Comparison of ENCODE assay signal across 10 mouse cellular contexts in the genomic region with DNA sequence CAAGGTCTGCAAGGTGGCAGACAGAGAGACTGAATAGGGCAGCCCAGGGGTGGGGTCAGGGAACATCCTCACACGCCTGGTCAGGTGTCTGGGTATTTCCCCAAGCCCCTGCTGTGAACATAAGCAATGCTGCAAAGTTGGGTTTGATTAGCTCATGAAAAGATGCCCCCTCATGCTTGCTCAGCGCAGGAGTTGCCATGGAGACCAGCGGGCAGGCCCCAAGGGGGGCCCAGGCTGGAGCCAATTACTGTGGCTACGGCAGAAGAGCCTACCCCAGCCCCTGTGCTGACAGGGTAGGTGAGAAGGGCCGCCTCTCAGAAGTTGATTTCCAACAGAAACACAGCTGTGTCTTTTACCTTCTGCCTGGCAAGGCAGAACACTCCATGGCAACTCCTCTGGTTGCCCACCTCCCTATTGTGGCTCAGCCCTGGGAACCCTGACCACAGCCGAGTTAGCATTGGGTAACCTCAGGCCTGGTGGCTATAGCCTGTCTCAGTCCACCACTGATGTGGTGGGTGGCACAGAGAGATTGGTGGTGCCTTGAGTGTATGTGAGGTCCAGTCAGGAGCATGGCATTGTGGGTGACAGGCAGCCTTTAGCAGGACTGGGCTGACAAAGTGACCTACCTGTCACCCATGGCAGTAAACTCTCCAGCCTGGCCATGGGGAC. TPM values are rescaled to one million over a fixed set of nuclear protein-coding genes. Genes with fewer than 3 reads are reported as not detected.
A peak's percentile ranks its signal among the peaks of the same experiment; 100 is the strongest.
DNase-seq lines count a peak whose midpoint lies in the region; ATAC-seq lines count a peak whose summit lies in the region.
"Had no signal": no experiment of that assay in that cellular context is flagged by ENCODE, and none has a peak within 500 bp of the region (broad histone marks: within the 10 kb centered on the region; RNA-seq: fewer than 3 reads in every experiment).

No protein-coding gene starts in this region.

- H3K4me2 ChIP-seq in midbrain, embryonic 14.5 days (ENCODE audit: low read length): peak overlapping the region; percentile 32
- H3K4me2 ChIP-seq: limb, embryonic 15.5 days had no signal

- peak overlapping the region; percentile 75 for H3K27ac ChIP-seq in hindbrain, embryonic 10.5 days
- H3K27ac ChIP-seq in midbrain, embryonic 14.5 days (replicated peaks; ENCODE audit: low read depth, low read length): peak overlapping the region; percentile 78
- H3K27ac ChIP-seq: limb, embryonic 15.5 days had no signal

- DNase-seq in cerebellum, adult 9-10 months: peak; percentile 59
- no peak for DNase-seq in cerebellum, adult 11-12 months
- peak; percentile 76 for DNase-seq in embryo, embryonic 11 days
- DNase-seq in hindbrain, embryonic 10.5 days (ENCODE audit: low spot score): peak; percentile 66
- DNase-seq in midbrain, embryonic 14.5 days: peak; percentile 89
- no peak for DNase-seq in heart, postnatal 36 days
- DNase-seq in B cell, adult 2 months: no peak
- DNase-seq in frontal cortex, postnatal 10 days (ENCODE audit: low spot score in 2 of 2): no peak

- 0 out of 2 replicates have a peak overlapping the region, but pooled peaks have one; percentile 12 for H3K9ac ChIP-seq in midbrain, embryonic 14.5 days (replicated peaks; ENCODE audit: low read length)
- H3K9ac ChIP-seq: limb, embryonic 15.5 days had no signal

- WGBS in hindbrain, embryonic 10.5 days: 12% methylated on average over 6 of the region's 6 CpGs
- 5% methylated on average over 6 of the region's 6 CpGs for WGBS in midbrain, embryonic 14.5 days

- 0 out of 2 replicates have a peak overlapping the region, but pooled peaks have one; percentile 2 for H3K4me3 ChIP-seq in hindbrain, embryonic 10.5 days
- H3K4me3 ChIP-seq in midbrain, embryonic 14.5 days (replicated peaks; ENCODE audit: low read depth, low read length): no peak overlapping the region
- H3K4me3 ChIP-seq: limb, embryonic 15.5 days had no signal

- intact Hi-C loops in heart, postnatal 36 days (cut with DNase I): no loop called here

- ATAC-seq in midbrain, embryonic 14.5 days (ENCODE audit: low FRiP score, low TSS enrichment): peak; percentile 87

- H3K27me3 ChIP-seq in hindbrain, embryonic 10.5 days (ENCODE audit: insufficient read depth, poor library complexity, severe bottlenecking): peaks cover 16% of the 10 kb centered on the region
- H3K27me3 ChIP-seq in midbrain, embryonic 14.5 days (ENCODE audit: control insufficient read depth, insufficient read depth, low read length): no peaks in the 10 kb centered on the region
- H3K27me3 ChIP-seq: limb, embryonic 15.5 days had no signal

- no peaks in the 10 kb centered on the region for H3K9me3 ChIP-seq in hindbrain, embryonic 10.5 days
- H3K9me3 ChIP-seq in midbrain, embryonic 14.5 days (ENCODE audit: control insufficient read depth, low read length): no peaks in the 10 kb centered on the region
- H3K9me3 ChIP-seq: limb, embryonic 15.5 days had no signal

- H3K36me3 ChIP-seq in hindbrain, embryonic 10.5 days: no peaks in the 10 kb centered on the region
- peaks cover 17% of the 10 kb centered on the region for H3K36me3 ChIP-seq in midbrain, embryonic 14.5 days (ENCODE audit: control insufficient read depth, insufficient read depth, low read length)

- peaks cover 67% of the 10 kb centered on the region for H3K4me1 ChIP-seq in hindbrain, embryonic 10.5 days (replicated peaks)
- H3K4me1 ChIP-seq in midbrain, embryonic 14.5 days (ENCODE audit: control insufficient read depth, insufficient read depth, low read length): peaks cover 53% of the 10 kb centered on the region

RNA-seq across cellular contexts. Expression of a gene that starts 20.9 kb away (rescaled TPM):
- 2.1 and 2.8 TPM in 2 replicates for polyA plus RNA-seq in hindbrain, embryonic 10.5 days (2016; fragmentation: Nextera tagmentation; extraction: Ambion mirVana)
- polyA plus RNA-seq in midbrain, embryonic 14.5 days (2014; fragmentation: Nextera tagmentation; extraction: Ambion mirVana): 18.6 and 28.6 TPM in 2 replicates
- total RNA-seq in heart, postnatal 36 days (2021): 1 to 10 TPM; 2.1 to 6.0 TPM
- total RNA-seq: hematopoietic stem cell, adult 5-6 weeks had no signal

RNA-seq across cellular contexts. Expression of a gene that starts 58.3 kb away (rescaled TPM):
- polyA plus RNA-seq in hindbrain, embryonic 10.5 days (2016; fragmentation: Nextera tagmentation; extraction: Ambion mirVana): 9.7 and 13.4 TPM in 2 replicates
- 3.3 and 4.0 TPM in 2 replicates for polyA plus RNA-seq in midbrain, embryonic 14.5 days (2014; fragmentation: Nextera tagmentation; extraction: Ambion mirVana)
- total RNA-seq in heart, postnatal 36 days (2021): 10 to 100 TPM; 23.6 to 28.4 TPM

Comparison
In these comparisons a context has a peak if more than half of its experiments do, and no peak if none do; other contexts are left out.
1. DNase-seq: peak in cerebellum, adult 9-10 months (single experiment), embryo, embryonic 11 days (single experiment), hindbrain, embryonic 10.5 days (single experiment) and midbrain, embryonic 14.5 days (single experiment); none in cerebellum, adult 11-12 months (single experiment), heart, postnatal 36 days (0 of 2), B cell, adult 2 months (0 of 2) and frontal cortex, postnatal 10 days (0 of 2).